Mouse (Mus musculus) embryonic stem cell, embryonic (primary cell): ENCODE results near the gene Nhej1.

Experiments
- CTCF ChIA-PET, 4 experiments: fragments of 300-600 bp in 2 of 4; fragments of 350-600 bp in 2 of 4; sonication (Branson Sonifier 250); formaldehyde crosslinking; loops; one replicate each; lab custom pipeline; 2022; ENCODE audit warnings: inconsistent platforms in 2 of 4; lab: Charles Lee
- POLR2A ChIA-PET, 4 experiments: fragments of 300-600 bp in 2 of 4; fragments of 350-600 bp in 2 of 4; sonication (Branson Sonifier 250); formaldehyde crosslinking; loops; one replicate each; lab custom pipeline; 2022; ENCODE audit warnings: antibody characterized with exemption in 4 of 4, inconsistent platforms in 1 of 4; lab: Charles Lee

Nhej1 gene

GRCm38 (mm10) chr1:75022216-75022615, 102.8 kb downstream of the Nhej1 start:
- CTCF ChIA-PET, result interaction anchor here in 2 of 4 experiments (0.8 to 0.9 kb wide), 2 partner anchors 58 to 74 kb away, joined by 4 read pairs; no protein-coding TSS in a partner anchor
- POLR2A ChIA-PET, result interaction anchor here in 2 of 4 experiments (0.7 to 1.0 kb wide), 3 partner anchors 8 to 29 kb away, joined by 3 to 4 read pairs (median 3); no protein-coding TSS in a partner anchor

- ChIA-PET CTCF (interaction anchor here (0.5 to 3.6 kb wide), 77 partner anchors 8 to 397 kb away, joined by 3 to 45 read pairs (median 4); partner anchors contain the start of genes Cryba2 (in 4 of the 4), Ihh (in 2 of the 4) and Zfand2b (in 1 of the 4)), POLR2A (interaction anchor here in 3 of 4 experiments (0.8 to 3.4 kb wide), 8 partner anchors 10 to 136 kb away, joined by 3 to 19 read pairs (median 4); no protein-coding TSS in a partner anchor)
Observed at GRCm38 (mm10) chr1:75016846-75017245, 108.2 kb downstream of the Nhej1 start.

- CTCF ChIA-PET, result interaction anchor here (0.5 to 3.6 kb wide), 43 partner anchors 10 to 423 kb away, joined by 3 to 45 read pairs (median 6); partner anchors contain the start of genes Cryba2 (in 3 of the 4) and Ihh (in 2 of the 4)
- POLR2A ChIA-PET, result interaction anchor here (0.6 to 3.4 kb wide), 13 partner anchors 9 to 134 kb away, joined by 3 to 19 read pairs (median 3); no protein-coding TSS in a partner anchor
Observed at GRCm38 (mm10) chr1:75015551-75016265, 109.3 kb downstream of the Nhej1 start.

GRCm38 (mm10) chr1:75014210-75014845, 110.7 kb downstream of the Nhej1 start:
- POLR2A ChIA-PET, result interaction anchor here in 1 of 4 experiments (0.7 to 3.4 kb wide), 2 partner anchors 13 to 24 kb away, joined by 3 to 19 read pairs; no protein-coding TSS in a partner anchor

GRCm38 (mm10) chr1:75010817-75011216, 114.2 kb downstream of the Nhej1 start:
- CTCF ChIA-PET, result interaction anchor here in 2 of 4 experiments (0.6 to 1.6 kb wide), 3 partner anchors 10 to 62 kb away, joined by 3 to 4 read pairs (median 3); no protein-coding TSS in a partner anchor
- POLR2A ChIA-PET, result interaction anchor here in 1 of 4 experiments (0.7 kb wide), 1 partner anchor 510 kb away, joined by 4 read pairs; no protein-coding TSS in a partner anchor

More at GRCm38 (mm10) chr1:75014210-75014845, 110.7 kb downstream of the Nhej1 start:
- CTCF ChIA-PET, result interaction anchor here in 2 of 4 experiments (2.8 to 3.6 kb wide), 6 partner anchors 14 to 121 kb away, joined by 18 to 44 read pairs (median 25); partner anchors contain the start of genes Cryba2 (in 1 of the 2) and Ihh (in 1 of the 2)

GRCm38 (mm10) chr1:75010203-75010602, 114.8 kb downstream of the Nhej1 start:
- CTCF ChIA-PET, result interaction anchor here in 1 of 4 experiments (1.1 kb wide), 1 partner anchor 10 kb away, joined by 3 read pairs; no protein-coding TSS in a partner anchor
- POLR2A ChIA-PET, result no interaction called here

- CTCF ChIA-PET, result interaction anchor here in 3 of 4 experiments (0.6 to 1.2 kb wide), 4 partner anchors 10 to 12 kb away, joined by 3 to 5 read pairs (median 4); no protein-coding TSS in a partner anchor
- POLR2A ChIA-PET, result interaction anchor here in 2 of 4 experiments (0.6 to 1.4 kb wide), 2 partner anchors 10 to 14 kb away, joined by 3 to 4 read pairs; no protein-coding TSS in a partner anchor
Observed at GRCm38 (mm10) chr1:75006016-75006415, 119.0 kb downstream of the Nhej1 start.

GRCm38 (mm10) chr1:75001183-75001582, 123.8 kb downstream of the Nhej1 start:
- POLR2A ChIA-PET, result interaction anchor here in 2 of 4 experiments (0.8 to 1.0 kb wide), 2 partner anchors 15 kb away, joined by 3 to 5 read pairs; no protein-coding TSS in a partner anchor
- CTCF ChIA-PET, result interaction anchor here (0.5 to 2.8 kb wide), 50 partner anchors 8 to 360 kb away, joined by 3 to 21 read pairs (median 4); partner anchors contain the start of gene Dnpep (in 1 of the 4)

GRCm38 (mm10) chr1:75000496-75000895, 124.5 kb downstream of the Nhej1 start:
- ChIA-PET POLR2A (interaction anchor here in 2 of 4 experiments (0.8 to 1.0 kb wide), 2 partner anchors 16 kb away, joined by 3 to 5 read pairs; no protein-coding TSS in a partner anchor), CTCF (interaction anchor here (0.5 to 2.8 kb wide), 48 partner anchors 8 to 359 kb away, joined by 3 to 21 read pairs (median 4); partner anchors contain the start of gene Dnpep (in 1 of the 4))

GRCm38 (mm10) chr1:74999173-74999572, 125.8 kb downstream of the Nhej1 start:
- POLR2A ChIA-PET, result interaction anchor here in 1 of 4 experiments (0.6 kb wide), 1 partner anchor 182 kb away, joined by 3 read pairs; no protein-coding TSS in a partner anchor
- CTCF ChIA-PET, result interaction anchor here in 2 of 4 experiments (2.0 to 2.8 kb wide), 4 partner anchors 8 to 35 kb away, joined by 12 to 21 read pairs (median 13); no protein-coding TSS in a partner anchor

- ChIA-PET POLR2A (no interaction called here), CTCF (interaction anchor here in 2 of 4 experiments (0.9 to 1.4 kb wide), 4 partner anchors 14 to 48 kb away, joined by 3 to 6 read pairs (median 4); no protein-coding TSS in a partner anchor)
Observed at GRCm38 (mm10) chr1:74997231-74997630, 127.8 kb downstream of the Nhej1 start.

- CTCF ChIA-PET, result interaction anchor here in 1 of 4 experiments (1.2 kb wide), 1 partner anchor 13 kb away, joined by 3 read pairs; no protein-coding TSS in a partner anchor
- POLR2A ChIA-PET, result no interaction called here
Observed at GRCm38 (mm10) chr1:74977001-74977400, 148.0 kb downstream of the Nhej1 start.

GRCm38 (mm10) chr1:74975936-74976335, 149.1 kb downstream of the Nhej1 start:
- POLR2A ChIA-PET, result no interaction called here
- CTCF ChIA-PET, result interaction anchor here in 1 of 4 experiments (0.9 kb wide), 1 partner anchor 12 kb away, joined by 3 read pairs; no protein-coding TSS in a partner anchor

GRCm38 (mm10) chr1:74973590-74973989, 151.4 kb downstream of the Nhej1 start:
- POLR2A ChIA-PET, result interaction anchor here in 1 of 4 experiments (0.7 kb wide), 1 partner anchor 16 kb away, joined by 3 read pairs; no protein-coding TSS in a partner anchor
- CTCF ChIA-PET, result interaction anchor here (0.5 to 2.5 kb wide), 22 partner anchors 9 to 440 kb away, joined by 3 to 8 read pairs (median 4); partner anchors contain the start of genes Cryba2 (in 1 of the 4) and Ihh (in 1 of the 4)

- CTCF ChIA-PET, result interaction anchor here (0.6 to 2.4 kb wide), 12 partner anchors 14 to 82 kb away, joined by 3 to 7 read pairs (median 3); partner anchors contain the start of gene Cryba2 (in 1 of the 4)
- POLR2A ChIA-PET, result interaction anchor here in 2 of 4 experiments (1.1 to 1.5 kb wide), 4 partner anchors 9 to 56 kb away, joined by 3 read pairs; no protein-coding TSS in a partner anchor
Observed at GRCm38 (mm10) chr1:74971353-74972050, 153.5 kb downstream of the Nhej1 start.

GRCm38 (mm10) chr1:74967962-74968580, 156.9 kb downstream of the Nhej1 start:
- POLR2A ChIA-PET, result interaction anchor here in 1 of 4 experiments (1.1 kb wide), 1 partner anchor 11 kb away, joined by 3 read pairs; no protein-coding TSS in a partner anchor
- CTCF ChIA-PET, result interaction anchor here in 2 of 4 experiments (1.0 kb wide), 2 partner anchors 33 to 74 kb away, joined by 3 to 4 read pairs; no protein-coding TSS in a partner anchor
